Mouse (Mus musculus): ENCODE results near the gene Cd24a.

GRCm38 (mm10) chr10:43581260-43581659 lies 3.2 kb downstream of the Cd24a start:
- TF ChIP-seq POLR2A (IDR thresholded peaks at IDR 0.05; ENCODE audit: low read depth, low read length), result no peak
- no peak for TF ChIP-seq CTCF (conservative IDR thresholded peaks at IDR 0.05; ENCODE audit: insufficient read depth, insufficient read length, low read depth, low read length)
